Mouse (Mus musculus) A20 (cell line): ENCODE measurements around the gene Ntrk2.

Experiments
- DNase-seq: peaks from one replicate; pipeline ENCODE4 v3.0.0-alpha.2; 2011; ENCODE audit warnings: low read depth, low spot score

Ntrk2 gene

DNA sequence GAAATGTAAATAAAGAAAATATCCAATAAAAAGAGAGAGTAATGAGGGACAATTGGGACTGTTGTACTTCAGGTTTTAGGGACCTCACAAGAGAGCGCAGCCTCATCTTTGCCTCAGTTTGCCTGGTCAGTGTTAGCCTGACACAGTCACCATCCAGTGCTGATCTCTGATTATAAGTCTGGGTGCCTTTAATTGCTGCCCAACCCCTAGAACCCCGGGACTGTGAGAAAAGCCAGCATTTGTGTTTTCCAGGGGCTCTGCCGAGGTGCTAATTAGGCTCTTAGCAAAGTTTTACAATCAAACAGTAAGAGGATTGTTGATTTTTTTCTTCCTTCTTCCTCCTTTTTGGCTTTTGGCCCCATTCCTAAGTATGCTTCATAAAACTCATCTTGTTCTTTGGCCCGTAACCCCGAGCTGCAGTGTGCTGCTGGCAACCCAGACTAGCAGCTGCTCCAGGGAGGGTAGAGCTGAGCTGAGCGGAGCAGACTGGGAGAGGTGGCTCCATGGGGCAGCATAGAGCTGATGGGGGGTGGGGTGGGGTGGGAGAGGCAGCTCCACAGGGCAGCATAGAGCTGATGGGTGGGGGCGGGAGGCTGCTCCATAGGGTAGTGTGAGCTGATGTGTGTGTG, 34.5 kb downstream of the Ntrk2 start:
- no peak for DNase-seq

DNA sequence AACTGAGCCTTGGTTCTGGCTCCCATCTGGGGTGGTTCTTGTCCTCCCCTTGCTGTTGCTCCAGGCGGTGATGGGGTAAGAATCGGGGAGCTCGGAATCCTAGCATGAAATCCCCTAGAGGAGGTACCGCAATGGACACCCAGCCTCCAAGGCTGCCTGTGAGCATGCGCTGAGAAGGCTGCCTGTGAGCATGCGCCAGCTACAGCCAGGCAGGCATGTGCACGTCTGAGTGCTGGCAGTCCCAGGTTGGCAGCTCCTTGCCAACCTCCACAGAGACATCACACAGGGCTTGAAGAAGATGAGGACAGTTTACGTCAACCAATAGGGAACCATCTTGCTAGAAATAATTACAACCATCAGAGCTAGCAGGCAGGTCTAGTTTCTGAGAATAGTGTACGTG, 37.5 kb downstream of the Ntrk2 start:
- DNase-seq: no peak

DNA sequence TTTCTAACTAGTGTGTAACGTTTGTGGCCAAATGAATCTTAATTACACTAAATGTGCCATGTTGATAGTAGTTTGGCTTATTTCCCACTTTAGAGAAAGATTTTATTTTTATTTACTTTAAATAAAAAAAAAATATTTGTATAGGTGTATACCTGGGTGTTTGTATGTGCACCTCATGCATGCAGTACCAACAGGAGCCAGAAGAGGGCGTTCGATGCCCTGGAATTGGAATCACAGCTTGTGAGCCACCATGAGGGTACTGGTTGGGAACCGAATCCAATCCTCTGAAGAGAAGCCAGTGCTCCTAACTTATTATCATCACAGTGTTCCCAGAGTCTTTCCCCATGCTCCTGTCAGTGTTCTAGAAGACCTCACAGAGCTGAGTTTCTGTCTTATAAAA, 42.2 kb downstream of the Ntrk2 start:
- DNase-seq: no peak

DNA sequence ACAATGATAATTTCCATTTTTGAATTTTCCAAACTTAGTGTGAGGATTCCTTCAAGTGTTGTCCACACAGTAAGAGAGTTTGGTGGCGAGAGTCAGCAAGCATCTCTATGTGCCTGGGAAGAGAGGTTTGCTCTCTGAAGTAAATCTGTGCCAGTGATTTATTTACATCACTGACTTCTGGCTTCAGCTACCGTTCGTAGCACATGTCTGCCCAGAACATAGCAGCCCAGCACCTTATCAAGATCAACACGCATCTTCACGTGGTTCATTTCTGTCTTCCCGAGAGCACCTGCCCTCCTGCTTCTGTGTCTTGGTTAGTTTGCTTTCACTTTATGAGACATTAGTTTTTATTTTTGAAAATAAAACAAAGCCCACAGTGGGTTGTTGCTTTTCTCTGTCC, 47.3 kb downstream of the Ntrk2 start:
- no peak for DNase-seq

DNA sequence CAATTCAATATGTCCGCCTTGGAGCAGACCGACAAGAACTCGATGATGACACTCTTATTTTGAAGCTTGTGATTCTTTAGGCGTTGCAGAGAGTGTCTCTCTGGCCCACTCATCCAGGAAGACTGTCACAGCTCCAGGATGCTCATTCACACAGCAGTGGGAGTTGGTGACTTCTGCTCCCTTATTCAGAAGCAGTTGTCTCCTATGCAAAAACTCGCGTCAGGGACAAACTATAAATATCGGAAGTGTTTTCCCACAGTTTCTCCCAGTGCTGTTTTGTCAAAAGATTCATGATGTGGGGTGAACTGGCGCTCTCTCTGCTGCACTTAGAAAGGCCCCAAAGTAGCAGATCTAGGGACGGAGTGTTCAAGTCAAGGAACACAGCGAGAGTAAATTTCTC, 59.9 kb downstream of the Ntrk2 start:
- DNase-seq: no peak

DNA sequence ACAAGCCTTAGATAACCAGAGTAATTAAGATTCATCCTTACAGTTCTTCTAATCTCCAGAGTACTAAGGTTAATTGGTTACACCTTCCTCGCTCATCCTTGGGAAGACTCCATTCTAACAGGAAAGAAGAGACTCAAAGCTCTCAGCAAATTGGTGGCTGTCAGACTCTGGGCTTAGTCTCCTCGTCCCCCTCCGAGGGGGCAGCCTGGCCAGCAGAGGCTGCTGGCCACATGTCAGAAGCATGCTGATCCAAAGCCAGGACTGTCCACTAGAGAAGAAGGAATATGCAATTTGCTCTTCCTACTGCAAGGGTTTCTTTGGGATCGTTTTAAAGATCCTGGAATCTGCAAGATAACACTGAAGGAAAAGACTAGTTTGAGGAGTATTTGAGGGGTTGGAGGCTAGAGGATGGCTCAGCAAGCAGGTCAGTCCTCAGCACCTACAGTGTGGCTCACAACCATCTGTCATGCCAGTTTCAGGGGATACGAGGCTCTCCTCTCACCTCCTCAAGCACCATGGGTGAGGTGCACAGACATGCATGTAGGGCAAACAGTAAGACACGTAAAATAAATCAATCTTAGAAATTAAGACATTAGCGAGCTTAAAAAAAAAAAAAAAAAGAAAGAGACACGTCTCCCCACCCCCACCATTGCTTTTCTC, 60.5 kb downstream of the Ntrk2 start:
- no peak for DNase-seq

DNA sequence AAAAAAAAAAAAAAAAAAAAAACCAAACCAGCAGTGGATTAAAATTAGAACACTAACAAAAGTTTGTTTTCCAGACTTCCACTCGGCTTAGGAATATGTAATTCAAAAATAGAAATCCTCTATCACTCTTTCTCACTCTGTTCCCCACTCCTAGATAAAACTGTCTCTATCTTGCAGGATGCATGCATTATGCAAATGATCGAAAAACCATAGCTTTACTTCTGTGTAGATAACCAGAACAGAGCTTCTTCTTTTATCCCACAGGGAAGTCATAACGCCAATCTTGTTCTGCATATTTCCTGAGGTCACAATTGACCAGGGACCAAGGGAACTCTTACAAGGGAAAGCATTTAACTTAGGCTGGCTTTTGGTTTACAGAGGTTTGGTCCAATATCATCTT, 76.1 kb downstream of the Ntrk2 start:
- no peak for DNase-seq

DNA sequence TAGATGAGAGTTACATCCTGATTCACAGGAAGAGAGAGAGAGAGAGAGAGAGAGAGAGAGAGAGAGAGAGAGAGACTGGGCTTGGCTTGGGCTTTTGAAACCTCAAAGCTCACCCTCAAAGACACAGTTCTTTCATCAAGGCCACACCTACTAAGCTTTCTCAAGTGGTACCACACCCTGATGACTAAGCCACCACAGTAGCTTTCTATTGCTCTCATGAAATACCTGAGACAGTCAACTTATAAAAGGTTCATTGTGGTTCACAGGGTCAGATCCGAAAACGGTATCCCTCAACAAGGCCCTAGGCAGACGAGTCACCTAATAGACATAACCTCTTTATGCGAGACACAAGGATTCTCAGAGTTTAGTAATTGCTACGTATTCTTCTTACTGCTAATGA, 76.5 kb downstream of the Ntrk2 start:
- DNase-seq: no peak

DNA sequence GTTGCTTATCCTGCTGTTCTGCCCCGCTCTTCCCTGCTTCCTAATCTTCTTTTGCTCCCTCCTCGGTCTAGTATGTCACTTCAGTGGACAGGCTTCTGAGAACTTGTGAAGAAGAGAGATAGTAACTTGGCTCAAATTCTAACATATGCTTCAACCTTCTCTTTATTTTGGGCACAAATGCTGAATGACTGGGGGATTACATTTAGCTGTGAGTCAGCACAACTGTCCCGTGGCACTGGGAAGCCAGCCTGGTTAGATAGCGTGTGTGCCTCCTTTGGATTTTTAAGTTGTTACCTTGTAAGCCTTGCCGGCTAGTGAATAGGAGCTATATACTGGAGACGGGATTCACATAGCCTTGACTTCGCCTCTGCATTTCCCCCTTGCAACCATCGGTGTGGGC, 79.7 kb downstream of the Ntrk2 start:
- no peak for DNase-seq

DNA sequence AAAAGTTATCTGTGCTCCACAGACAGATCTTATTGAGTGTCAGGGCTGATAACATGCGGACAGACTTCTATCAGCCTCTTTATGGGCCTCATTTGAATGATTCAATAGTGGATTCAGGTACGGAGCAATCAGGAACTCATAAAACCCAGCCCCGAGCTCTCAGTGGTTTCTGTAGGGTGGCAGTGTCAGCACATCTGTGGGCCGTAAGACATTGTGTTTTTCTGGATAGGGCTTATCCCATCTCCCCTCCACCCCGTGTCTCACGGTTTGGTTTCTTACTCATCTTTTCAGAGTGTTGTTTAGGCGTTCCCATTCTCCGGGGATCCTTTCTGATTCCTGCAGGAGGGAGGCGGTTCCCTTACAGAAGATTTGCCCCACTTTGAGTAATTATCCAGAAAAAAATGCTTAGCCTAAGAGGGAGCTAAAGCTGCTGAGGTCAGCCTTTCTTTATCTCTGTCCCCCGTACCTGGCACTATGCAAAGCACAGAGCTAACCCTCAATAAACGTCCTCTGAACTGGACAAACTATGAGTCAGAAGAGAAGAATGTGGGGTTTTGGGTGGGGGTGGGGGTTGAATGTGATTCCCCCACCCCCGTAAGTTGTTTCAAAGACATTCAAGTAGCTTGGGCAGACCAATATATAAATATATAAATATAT, 90.0 kb downstream of the Ntrk2 start:
- no peak for DNase-seq

DNA sequence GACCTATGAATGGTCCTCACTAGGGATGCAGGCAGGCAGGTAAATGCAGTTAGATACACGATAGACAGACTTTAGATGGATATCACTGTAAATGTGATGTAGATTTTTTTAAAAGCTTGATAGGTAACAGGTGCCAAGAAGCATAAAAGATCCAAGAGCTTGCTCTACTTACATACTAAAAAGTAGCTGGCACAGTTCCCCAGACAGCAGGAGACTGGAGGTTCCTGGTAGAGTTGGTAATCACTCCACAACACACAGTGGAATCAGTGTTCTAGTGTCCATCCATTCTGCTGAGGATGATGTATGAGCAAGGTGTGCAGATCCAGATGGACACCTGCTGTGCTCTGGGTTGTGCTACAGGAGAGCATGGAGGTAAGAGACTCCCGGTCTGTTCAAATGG, 93.0 kb downstream of the Ntrk2 start:
- no peak for DNase-seq

DNA sequence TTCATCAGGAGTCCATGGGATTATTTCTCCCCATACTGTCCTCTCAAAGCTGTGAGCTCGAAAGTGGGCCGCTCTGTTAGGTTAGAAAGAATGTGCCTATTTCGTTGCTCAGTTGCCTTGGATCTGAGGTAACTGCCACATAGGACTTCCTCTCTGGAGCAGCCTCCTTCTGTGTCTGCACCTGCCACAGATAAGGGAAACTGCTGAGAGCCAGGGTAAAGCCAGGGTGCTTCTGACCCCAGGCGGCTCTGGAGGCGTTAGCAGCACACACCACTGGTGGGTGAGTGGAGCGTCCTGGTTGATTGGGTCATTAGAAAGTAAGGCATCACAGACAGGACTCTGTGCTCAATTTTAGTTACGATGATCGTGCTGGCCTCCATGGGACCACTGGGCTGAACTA, 95.9 kb downstream of the Ntrk2 start:
- no peak for DNase-seq

DNA sequence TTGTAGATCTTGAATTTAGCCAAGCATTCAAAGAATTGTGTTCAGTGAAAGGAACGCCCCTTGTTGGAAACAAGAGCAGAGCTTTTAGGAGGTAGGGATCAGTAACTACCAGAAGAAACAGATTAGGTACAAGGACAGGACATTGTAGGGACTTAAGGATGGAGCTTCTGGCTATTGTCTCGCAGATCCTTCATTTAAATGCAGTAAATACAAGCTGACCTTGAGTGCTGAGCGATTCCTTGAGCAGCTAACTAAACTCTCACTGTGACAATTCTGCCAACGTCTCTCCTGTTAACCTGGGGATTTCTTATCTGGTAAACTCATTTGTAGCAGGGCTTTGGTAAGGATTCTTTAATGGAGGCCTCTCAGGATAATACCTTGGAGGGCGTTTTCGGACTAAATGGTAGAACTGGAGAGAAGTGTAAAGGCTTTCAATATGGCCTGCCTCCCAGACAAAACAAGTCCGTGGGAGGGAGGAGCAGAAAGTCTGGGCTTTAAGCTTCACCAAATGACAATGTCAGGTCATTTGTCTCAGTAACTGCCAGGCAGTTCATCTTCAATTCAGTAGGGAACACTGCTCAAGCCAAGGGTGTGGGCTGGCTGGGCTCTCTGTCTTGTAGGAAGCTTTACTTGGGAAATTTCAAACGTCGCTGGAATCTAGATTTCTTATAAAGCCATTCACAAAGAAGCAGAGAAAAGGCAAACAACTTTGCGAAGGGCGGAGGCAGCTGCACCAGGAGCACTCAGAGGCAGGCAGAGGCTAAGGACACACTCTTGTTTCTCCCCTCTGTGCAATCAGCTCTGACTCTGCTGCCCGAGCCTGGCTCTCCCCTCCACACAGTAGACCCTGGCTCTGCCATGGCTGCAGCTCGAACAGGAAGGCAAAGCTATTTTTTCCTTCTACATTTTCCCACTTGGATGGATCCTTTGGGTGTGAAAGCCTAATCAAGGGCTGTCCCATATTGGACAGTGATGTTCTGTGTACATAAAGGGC, 98.7 kb downstream of the Ntrk2 start:
- DNase-seq: no peak

DNA sequence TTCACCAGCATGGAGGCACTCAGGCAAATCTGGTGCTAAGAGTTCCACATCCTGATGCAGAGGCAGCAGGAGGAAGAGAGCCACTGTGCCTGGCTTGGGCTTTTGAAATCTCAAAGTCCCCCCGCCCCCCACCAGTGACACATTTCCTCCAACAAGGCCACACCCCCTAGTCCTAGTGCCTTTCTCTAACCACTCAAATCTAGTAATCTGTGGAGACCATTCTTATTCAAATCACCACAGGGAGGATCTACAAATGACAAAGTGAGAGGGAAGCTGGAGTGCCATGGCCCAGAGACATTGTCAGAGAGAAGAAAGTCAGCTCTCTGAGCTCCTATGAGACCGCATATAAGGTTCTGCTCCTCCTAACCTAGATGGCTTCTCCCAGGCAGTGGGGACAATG, 105.6 kb downstream of the Ntrk2 start:
- no peak for DNase-seq

DNA sequence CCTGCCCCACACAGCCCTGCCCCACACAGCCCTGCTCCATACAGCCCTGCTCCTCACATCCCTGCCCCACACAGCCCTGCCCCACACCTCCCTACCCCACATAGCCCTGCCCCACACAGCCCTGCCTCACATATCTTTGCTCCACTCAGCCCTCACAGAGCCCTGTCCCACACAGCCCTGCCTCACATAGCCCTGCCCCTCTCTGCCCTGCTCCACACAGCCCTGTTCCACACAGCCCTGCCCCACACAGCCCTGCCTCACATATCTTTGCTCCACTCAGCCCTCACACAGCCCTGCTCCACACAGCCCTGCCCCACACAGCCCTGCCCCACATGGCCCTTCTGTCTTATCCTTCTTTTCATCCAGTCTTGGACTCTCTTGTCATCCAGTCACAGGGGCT, 106.2 kb downstream of the Ntrk2 start:
- DNase-seq: no peak

DNA sequence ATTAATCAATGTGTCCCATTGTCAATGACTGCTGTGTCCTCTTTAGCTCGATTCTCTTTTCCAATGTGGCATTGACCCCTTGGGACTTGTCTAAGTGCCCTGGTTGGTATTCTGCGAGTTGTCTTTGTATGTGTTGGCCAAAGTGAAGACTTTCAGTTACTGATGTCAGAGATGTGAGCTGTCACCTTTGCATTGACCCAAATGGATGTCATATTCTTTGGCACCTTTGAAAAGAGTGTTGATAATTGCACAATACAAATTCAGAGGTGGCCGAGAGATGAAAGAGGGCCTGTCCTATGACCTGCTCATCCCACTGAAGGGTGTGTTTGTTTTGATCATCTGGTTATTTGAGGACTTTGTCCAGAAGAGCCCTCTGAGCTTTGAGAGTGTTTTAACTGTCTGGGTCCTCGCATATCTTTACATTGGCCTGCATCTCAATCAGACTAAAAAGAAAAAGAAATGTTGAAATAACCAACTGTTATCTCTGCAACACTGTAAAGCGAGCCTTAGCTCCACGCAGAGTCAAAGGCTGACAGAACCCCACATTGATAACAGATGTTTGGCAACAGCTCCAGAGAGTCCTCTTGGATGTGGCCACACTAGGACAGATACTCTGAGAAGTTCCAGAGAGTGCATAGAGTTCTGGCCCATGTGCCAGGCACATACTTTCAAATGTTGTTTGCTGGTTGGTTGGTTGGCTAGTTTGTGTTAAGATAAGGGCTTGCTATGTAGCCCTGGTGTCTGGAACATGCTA, 107.9 kb downstream of the Ntrk2 start:
- DNase-seq: no peak

DNA sequence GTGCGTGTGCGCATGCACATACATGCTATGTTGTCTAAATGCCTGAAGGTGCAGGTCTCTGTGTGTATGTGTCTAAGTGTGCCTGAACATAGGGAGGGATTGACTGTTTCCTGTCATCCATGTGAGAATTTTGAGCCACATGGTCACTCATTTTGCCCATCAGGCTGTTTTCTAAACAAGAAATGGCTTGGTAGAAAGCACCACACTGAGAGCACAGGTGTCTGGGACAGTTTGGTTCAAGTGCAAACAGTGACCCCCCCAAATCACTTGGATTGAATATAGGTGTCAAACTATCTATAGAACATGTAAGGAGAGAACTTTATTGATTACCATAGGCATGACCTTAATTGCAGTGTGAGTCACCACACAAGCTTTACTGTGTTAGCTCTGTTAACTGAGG, 110.0 kb downstream of the Ntrk2 start:
- no peak for DNase-seq

DNA sequence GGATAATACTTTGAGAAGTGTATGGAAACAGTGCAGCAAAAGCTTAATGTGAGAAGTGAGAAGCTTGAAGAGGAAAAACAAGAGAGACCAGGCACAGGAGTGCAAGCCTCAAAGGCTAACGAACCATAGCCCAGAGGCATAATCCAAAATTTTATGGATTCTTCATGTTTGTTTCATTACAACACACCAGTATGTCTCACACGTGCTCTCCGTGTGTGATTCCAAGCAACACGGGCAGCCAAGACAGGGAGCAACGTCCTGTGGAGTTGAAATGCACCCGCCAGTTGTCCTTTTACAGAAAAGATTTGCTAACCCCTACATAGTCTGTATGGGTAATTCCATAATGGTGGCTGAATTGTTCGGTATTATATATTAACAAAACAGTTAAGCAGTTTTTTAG, 113.9 kb downstream of the Ntrk2 start:
- DNase-seq: no peak

DNA sequence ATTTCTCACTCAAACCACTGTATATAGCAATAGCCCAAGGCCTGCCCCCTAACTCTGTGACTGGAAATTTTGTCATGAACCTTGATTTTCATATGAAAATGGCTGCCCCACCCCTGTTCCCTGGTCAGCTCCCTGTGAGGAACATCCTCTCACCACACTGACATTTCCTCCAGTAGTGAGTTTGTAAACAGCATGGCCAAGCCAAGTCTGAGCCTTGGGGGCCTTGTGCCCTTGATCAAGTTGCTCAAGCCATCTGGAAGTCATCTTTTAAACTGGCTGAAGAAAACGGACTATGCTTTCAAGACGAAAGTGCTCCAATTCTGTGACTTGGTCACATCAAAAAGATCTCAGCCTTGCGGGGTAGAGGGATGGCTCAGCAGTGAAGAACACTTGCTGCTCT, 114.9 kb downstream of the Ntrk2 start:
- DNase-seq: no peak

DNA sequence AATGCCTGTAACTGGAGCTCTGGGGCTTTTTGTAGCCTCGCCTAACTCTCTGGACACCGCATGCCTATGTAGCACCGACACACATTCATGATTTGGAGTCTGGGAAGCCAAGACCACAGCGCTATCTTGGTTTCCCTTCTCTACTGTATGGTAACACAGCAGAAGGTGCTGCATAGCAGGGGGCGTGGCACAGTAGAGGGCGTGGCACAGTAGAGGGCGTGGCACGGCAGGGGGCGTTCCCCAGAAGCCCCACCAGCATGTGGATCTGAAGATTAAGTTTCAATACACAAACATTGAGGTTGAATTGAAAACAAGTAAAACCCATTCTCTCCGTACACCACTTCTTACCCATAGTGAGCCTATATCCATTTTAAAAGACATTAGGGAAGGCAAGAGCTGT, 115.3 kb downstream of the Ntrk2 start:
- DNase-seq: no peak

DNA sequence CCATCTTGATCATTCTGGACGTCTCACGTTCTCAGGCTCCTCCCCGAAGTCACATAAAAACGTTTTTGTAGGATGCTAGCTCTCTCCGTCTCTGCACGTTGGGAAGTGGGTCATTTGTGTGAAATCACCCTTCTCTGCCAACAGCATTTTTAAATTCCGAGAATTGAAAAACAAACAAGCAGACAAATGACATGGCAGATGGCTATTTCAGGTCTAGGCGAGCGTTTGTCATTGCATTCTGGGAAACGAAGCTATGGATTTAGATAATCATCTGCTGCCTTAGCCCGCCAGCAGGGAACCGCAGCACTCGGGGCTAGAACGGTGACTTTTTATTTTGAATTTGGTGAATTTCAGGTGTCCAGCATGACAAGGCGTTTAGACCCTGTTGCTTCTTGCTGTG, 115.8 kb downstream of the Ntrk2 start:
- DNase-seq: no peak
